Mouse (Mus musculus) lung, postnatal 25 days (tissue): ENCODE results near the gene Saa3.
"Not testable (repeated sequence)": the region's sequence is repeated elsewhere in the genome, so short reads cannot be mapped to it uniquely, and the experiment has no call there.

Experiments
- DNase-seq: peaks from one replicate; pipeline ENCODE4 v3.0.0; 2022; ENCODE audit warnings: low spot score

The Saa3 gene

GRCm38 (mm10) chr7:46712250-46712649 is 3.2 kb downstream of the Saa3 start:
- DNase-seq, result no peak

GRCm38 (mm10) chr7:46710390-46710844 is 5.1 kb downstream of the Saa3 start, which contains the start of gene Saal1:
Gene Saal1 (minus strand): TSS chr7:46710680.
- DNase-seq, result peak; percentile 80

GRCm38 (mm10) chr7:46700521-46701025 is 14.9 kb downstream of the Saa3 start:
- no peak for DNase-seq

- no peak for DNase-seq
Observed at GRCm38 (mm10) chr7:46696754-46697153, 18.7 kb downstream of the Saa3 start.

- no peak for DNase-seq
Observed at GRCm38 (mm10) chr7:46686827-46687226, 28.7 kb downstream of the Saa3 start.

GRCm38 (mm10) chr7:46680732-46681131 is 34.8 kb downstream of the Saa3 start:
- DNase-seq, result no peak

- DNase-seq, result not testable (repeated sequence)
Observed at GRCm38 (mm10) chr7:46679044-46679443, 36.5 kb downstream of the Saa3 start.

- no peak for DNase-seq
Observed at GRCm38 (mm10) chr7:46678417-46678816, 37.1 kb downstream of the Saa3 start.

- DNase-seq, result no peak
Observed at GRCm38 (mm10) chr7:46676808-46677360, 38.6 kb downstream of the Saa3 start.

GRCm38 (mm10) chr7:46675886-46676285 is 39.6 kb downstream of the Saa3 start:
- no peak for DNase-seq

- no peak for DNase-seq
Observed at GRCm38 (mm10) chr7:46675061-46675460, 40.4 kb downstream of the Saa3 start.

GRCm38 (mm10) chr7:46672160-46672672 is 43.3 kb downstream of the Saa3 start, which contains the start of gene Tph1:
Gene Tph1 (minus strand): TSS chr7:46672537.
- DNase-seq, result no peak

GRCm38 (mm10) chr7:46667256-46667655 is 48.2 kb downstream of the Saa3 start:
- no peak for DNase-seq

- no peak for DNase-seq
Observed at GRCm38 (mm10) chr7:46665236-46665635, 50.3 kb downstream of the Saa3 start.
